12 mouse cellular contexts compared by ENCODE assay signal in genomic region chr1:171825462-171825861, GRCm38 (mm10). TPM values are rescaled to one million over a fixed set of nuclear protein-coding genes. Genes with fewer than 3 reads are reported as not detected.
DNase-seq lines count a peak whose midpoint lies in the region; ATAC-seq and TF ChIP-seq lines count a peak whose summit lies in the region.
"Had no signal": no experiment of that assay in that cellular context is flagged by ENCODE, and none has a peak within 500 bp of the region (broad histone marks: within the 10 kb centered on the region; RNA-seq: fewer than 3 reads in every experiment).

No protein-coding gene starts in this region.

- no peak overlapping the region for H3K27ac ChIP-seq in lung, embryonic 14.5 days (ENCODE audit: low read depth)
- H3K27ac ChIP-seq in ES-Bruce4 (ENCODE audit: insufficient read depth, low read length) = no peak overlapping the region
- no peak overlapping the region for H3K27ac ChIP-seq in forebrain, embryonic 12.5 days
- H3K27ac ChIP-seq: macrophage had no signal

- H3K9me3 ChIP-seq in lung, embryonic 14.5 days (ENCODE audit: low read depth, low read length) = no peaks in the 10 kb centered on the region
- H3K9me3 ChIP-seq in ES-Bruce4 (replicated peaks; ENCODE audit: control insufficient read depth, insufficient read depth, low read length, poor library complexity, severe bottlenecking) = peaks cover 12% of the 10 kb centered on the region
- H3K9me3 ChIP-seq in forebrain, embryonic 12.5 days = no peaks in the 10 kb centered on the region

- no peak for TF ChIP-seq EP300 in ES-Bruce4 (IDR thresholded peaks at IDR 0.05; ENCODE audit: insufficient read depth, low read depth, low read length)

- no peaks in the 10 kb centered on the region for H3K27me3 ChIP-seq in lung, embryonic 14.5 days (ENCODE audit: insufficient read depth, low read length)
- no peaks in the 10 kb centered on the region for H3K27me3 ChIP-seq in ES-Bruce4 (ENCODE audit: control insufficient read depth, insufficient read depth, low read length, poor library complexity, severe bottlenecking)
- no peaks in the 10 kb centered on the region for H3K27me3 ChIP-seq in forebrain, embryonic 12.5 days

- H3K9ac ChIP-seq in lung, embryonic 14.5 days = no peak overlapping the region
- no peak overlapping the region for H3K9ac ChIP-seq in ES-Bruce4 (ENCODE audit: low read depth, poor library complexity, severe bottlenecking)
- no peak overlapping the region for H3K9ac ChIP-seq in forebrain, embryonic 12.5 days

- DNase-seq in embryo, embryonic 10 days (ENCODE audit: low spot score) = peak; percentile 29
- DNase-seq in embryo, embryonic 9.5 days (ENCODE audit: extremely low spot score) = no peak
- peak; percentile 22 for DNase-seq in lung, embryonic 14.5 days
- no peak for DNase-seq in lung, postnatal 36 days
- DNase-seq in induced T-regulatory cell, adult 2 months (ENCODE audit: low read depth) = peak; percentile 60
- no peak for DNase-seq in ovary, postnatal 36 days (ENCODE audit: low spot score)
- DNase-seq: thymus, adult 18-20 months had no signal

- no peak overlapping the region for H3K4me3 ChIP-seq in lung, embryonic 14.5 days (ENCODE audit: low read depth, low read length)
- H3K4me3 ChIP-seq in ES-Bruce4 (ENCODE audit: low read depth, low read length) = no peak overlapping the region
- H3K4me3 ChIP-seq in forebrain, embryonic 12.5 days (replicated peaks) = no peak overlapping the region

- TF ChIP-seq CTCF in lung, embryonic 14.5 days (IDR thresholded peaks at IDR 0.05; ENCODE audit: low read depth) = peak; percentile 44
- TF ChIP-seq CTCF in ES-Bruce4 (IDR thresholded peaks at IDR 0.05; ENCODE audit: low read depth, low read length) = peak; percentile 7

- no peak for ATAC-seq in lung, embryonic 14.5 days (ENCODE audit: insufficient read depth)
- no peak for ATAC-seq in forebrain, embryonic 12.5 days (ENCODE audit: low FRiP score)

- no peaks in the 10 kb centered on the region for H3K4me1 ChIP-seq in lung, embryonic 14.5 days (ENCODE audit: insufficient read depth)
- no peaks in the 10 kb centered on the region for H3K4me1 ChIP-seq in ES-Bruce4 (ENCODE audit: control insufficient read depth, insufficient read depth, low read length)
- H3K4me1 ChIP-seq in forebrain, embryonic 12.5 days = no peaks in the 10 kb centered on the region

- no peaks in the 10 kb centered on the region for H3K36me3 ChIP-seq in lung, embryonic 14.5 days (ENCODE audit: insufficient read depth)
- H3K36me3 ChIP-seq in ES-Bruce4 (ENCODE audit: control insufficient read depth, insufficient read depth, low read length, poor library complexity, severe bottlenecking) = no peaks in the 10 kb centered on the region
- H3K36me3 ChIP-seq in forebrain, embryonic 12.5 days (replicated peaks) = no peaks in the 10 kb centered on the region

- no peak for TF ChIP-seq POLR2A in ES-Bruce4 (IDR thresholded peaks at IDR 0.05; ENCODE audit: insufficient read depth, low read length)

- H3K4me2 ChIP-seq in lung, embryonic 14.5 days = no peak overlapping the region
- H3K4me2 ChIP-seq in forebrain, embryonic 12.5 days = no peak overlapping the region
- H3K4me2 ChIP-seq: heart, embryonic 11.5 days had no signal

- WGBS in lung, embryonic 14.5 days = 31% methylated on average over 4 of the region's 4 CpGs
- 37% methylated on average over 4 of the region's 4 CpGs for WGBS in forebrain, embryonic 12.5 days

RNA-seq across cellular contexts. Expression of gene Cd84, which starts 14.0 kb away (rescaled TPM):
- 1.6 and 2.0 TPM in 2 replicates for polyA plus RNA-seq in lung, embryonic 14.5 days (2014; fragmentation: Nextera tagmentation; extraction: Ambion mirVana)
- polyA plus RNA-seq in ES-Bruce4 (2011; ENCODE audit: insufficient read depth, insufficient read length, low read depth, missing spikeins) = not detected in 2 replicates
- 0.32 and 0.52 TPM in 2 replicates for polyA plus RNA-seq in forebrain, embryonic 12.5 days (2016; fragmentation: Nextera tagmentation; extraction: Ambion mirVana)
- polyA plus RNA-seq: C2C12 had no signal

RNA-seq across cellular contexts. Expression of gene Slamf1, which starts 58.5 kb away (rescaled TPM):
- 0.42 and 1.1 TPM in 2 replicates for polyA plus RNA-seq in lung, embryonic 14.5 days (2014; fragmentation: Nextera tagmentation; extraction: Ambion mirVana)
- not detected in 2 replicates for polyA plus RNA-seq in ES-Bruce4 (2011; ENCODE audit: insufficient read depth, insufficient read length, low read depth, missing spikeins)
- 0.20 and 0.22 TPM in 2 replicates for polyA plus RNA-seq in forebrain, embryonic 12.5 days (2016; fragmentation: Nextera tagmentation; extraction: Ambion mirVana)
- polyA plus RNA-seq: C2C12 had no signal

Comparison
In these comparisons a context has a peak if more than half of its experiments do, and no peak if none do; other contexts are left out.
1. DNase-seq: peak in embryo, embryonic 10 days (single experiment), lung, embryonic 14.5 days (single experiment) and induced T-regulatory cell, adult 2 months (single experiment); none in embryo, embryonic 9.5 days (single experiment), lung, postnatal 36 days (single experiment) and ovary, postnatal 36 days (single experiment).